Mouse (Mus musculus): ENCODE data around the gene Adgrg6.

DNA sequence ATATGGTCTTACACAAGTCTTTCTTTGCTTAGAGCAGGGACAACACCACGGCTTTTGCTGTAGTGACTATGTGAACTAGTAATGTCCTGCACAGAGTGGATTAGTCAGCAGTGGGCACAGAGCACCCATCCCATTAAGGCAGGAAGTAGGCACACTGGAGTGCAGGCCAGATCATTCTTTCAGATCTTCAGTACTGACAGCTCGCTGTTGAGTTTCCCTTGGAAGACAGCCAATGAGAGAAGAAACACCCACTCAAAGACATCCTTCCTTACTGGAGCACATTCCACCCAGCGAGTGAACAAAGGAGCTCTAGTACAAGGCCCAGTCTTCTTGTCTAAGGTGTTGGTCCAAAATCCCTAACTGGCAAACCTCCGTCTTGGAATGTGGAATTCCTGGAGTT lies 53.6 kb downstream of the Adgrg6 start:
- TF ChIP-seq CTCF (IDR thresholded peaks at IDR 0.05; ENCODE audit: control insufficient read depth, insufficient read depth, insufficient replicate concordance, low read depth, low read length) (no peak), POLR2A (IDR thresholded peaks at IDR 0.05; ENCODE audit: control insufficient read depth, low read depth, low read length) (no peak)

All from testis, adult 2 months (tissue).